Mouse (Mus musculus) stomach, embryonic 16.5 days (tissue): ENCODE measurements around the gene Bves. TPM values are rescaled to one million over a fixed set of nuclear protein-coding genes. Genes with fewer than 3 reads are reported as not detected.

Experiments used
- ATAC-seq: fragments of 200-750 bp; cut with Nextera tagmentation; 2 replicates; pipeline ENCODE4 v1.8.0; 2017; ENCODE audit warnings: moderate number of reproducible peaks, moderate TSS enrichment; ENCODE audit not compliant: insufficient read depth, low FRiP score
- H3K27ac ChIP-seq: fragments of 300-500 bp; sonication (generic); 2 replicates; pipeline ENCODE4 v1.5.1; 2014; ENCODE audit warnings: low read length
- H3K27me3 ChIP-seq: fragments of 300-500 bp; sonication (generic); 2 replicates; pipeline ENCODE4 v1.6.1; 2014; ENCODE audit warnings: low read length, control low read depth, mixed read lengths; ENCODE audit not compliant: control insufficient read depth, insufficient read depth
- H3K36me3 ChIP-seq: fragments of 300-500 bp; sonication (generic); 2 replicates; pipeline ENCODE4 v1.6.1; 2014; ENCODE audit warnings: low read length; ENCODE audit not compliant: control insufficient read depth, insufficient read depth
- H3K4me1 ChIP-seq: fragments of 300-500 bp; sonication (generic); 2 replicates; pipeline ENCODE4 v1.6.1; 2014; ENCODE audit warnings: low read length, control low read depth, mixed read lengths; ENCODE audit not compliant: control insufficient read depth, insufficient read depth
- H3K4me2 ChIP-seq: fragments of 300-500 bp; sonication (generic); 2 replicates; pipeline ENCODE4 v1.6.1; 2014; ENCODE audit warnings: low read depth, low read length, mixed read lengths
- H3K4me3 ChIP-seq: fragments of 300-500 bp; sonication (generic); replicated peaks from 2 replicates; pipeline ENCODE4 v1.5.1; 2014; ENCODE audit warnings: mild to moderate bottlenecking, low read length
- H3K9ac ChIP-seq: fragments of 300-500 bp; sonication (generic); 2 replicates; pipeline ENCODE4 v1.6.1; 2014; ENCODE audit warnings: low read length
- H3K9me3 ChIP-seq: fragments of 300-500 bp; sonication (generic); replicated peaks from 2 replicates; pipeline ENCODE4 v1.6.1; 2016; ENCODE audit warnings: low read length, control low read depth; ENCODE audit not compliant: control insufficient read depth
- WGBS: fragments of 180-500 bp; shearing (Covaris S2); extraction: QIAGEN DNeasy Blood & Tissue Kit; methylation state at CpG from one replicate; pipeline ENCODE4 v1.1.7; 2014; 5-methylcytosine and 5-hydroxymethylcytosine counted together
- polyA plus RNA-seq: library from polyadenylated mRNA; unstranded; fragments of >200 nt; fragmentation: Nextera tagmentation; extraction: Ambion mirVana; gene quantifications from 2 replicates; pipeline ENCODE4 v1.2.1, GENCODE M21; 2015

Gene Bves
- polyA plus RNA-seq, 1 experiment from 2014 or later: 8.1 TPM

DNA sequence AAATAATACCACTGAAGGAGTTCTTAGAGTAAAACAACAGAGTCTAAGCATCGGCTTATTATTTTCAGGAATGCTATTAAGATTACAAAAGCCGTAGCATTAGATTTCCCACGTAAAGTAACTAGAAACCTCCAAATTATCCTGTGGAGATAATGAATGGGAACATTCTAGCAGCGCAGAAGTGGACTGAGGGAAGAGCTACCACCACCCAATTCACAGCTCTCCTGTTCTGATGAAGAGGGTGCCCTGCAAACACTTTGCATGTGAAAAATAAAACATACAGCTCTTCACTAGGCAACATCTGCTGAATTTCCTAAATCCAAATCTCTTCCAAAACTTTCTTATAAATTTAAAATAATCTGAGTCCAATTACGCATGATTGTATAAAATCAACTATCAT, 76.6 kb downstream of the Bves start:
- WGBS: 76% methylated on average over 5 of the region's 5 CpGs
- Histone ChIP-seq H3K4me1 (no peaks in the 10 kb centered on the region), H3K4me3 (no peak overlapping the region), H3K4me2 (no peak overlapping the region), H3K27me3 (no peaks in the 10 kb centered on the region), H3K36me3 (no peaks in the 10 kb centered on the region), H3K9ac (no peak overlapping the region), H3K9me3 (no peaks in the 10 kb centered on the region), H3K27ac (no peak overlapping the region)
- ATAC-seq: no peak

Other genes starting within 250 kb of the Bves start
- gene Popdc3, start 157.7 kb upstream of the Bves start, polyA plus RNA-seq: 2.3 and 2.6 TPM in 2 replicates
- gene Lin28b, start 150.6 kb downstream of the Bves start, polyA plus RNA-seq: 0.80 and 1.2 TPM in 2 replicates
- gene Hace1, start 242.1 kb downstream of the Bves start, polyA plus RNA-seq: 16.7 and 21.5 TPM in 2 replicates